Mouse (Mus musculus) brain, embryonic 14.5 days (tissue): Measurements from ENCODE around the gene Wdr25.

Experiments used
- CTCF ChIP-seq: fragments of 200-500 bp; IDR thresholded peaks from 2 replicates; pipeline ENCODE4 v1.5.1; 2012; ENCODE audit warnings: inconsistent platforms, mild to moderate bottlenecking, moderate library complexity, borderline replicate concordance; ENCODE audit not compliant: insufficient read depth, insufficient read length; ENCODE audit errors: extremely low read depth
- POLR2A ChIP-seq: fragments of 200-500 bp; IDR thresholded peaks from 2 replicates; pipeline ENCODE4 v1.6.1; 2012; ENCODE audit warnings: mild to moderate bottlenecking, inconsistent platforms, borderline replicate concordance; ENCODE audit not compliant: poor library complexity, insufficient read depth, insufficient read length, severe bottlenecking; ENCODE audit errors: extremely low read depth

- TF ChIP-seq CTCF (no peak), POLR2A (no peak)
These were observed 88.7 kb downstream of the Wdr25 start for GRCm38 (mm10) chr12:108981941-108982683.
